Mouse (Mus musculus) neural tube, embryonic 13.5 days (tissue): Measurements from ENCODE around the gene Fus. TPM values are rescaled to one million over a fixed set of nuclear protein-coding genes. Genes with fewer than 3 reads are reported as not detected.

Source experiments
- polyA plus RNA-seq: library from polyadenylated mRNA; unstranded; fragments of >200 nt; fragmentation: Nextera tagmentation; extraction: Ambion mirVana; gene quantifications from 2 replicates; pipeline ENCODE4 v1.2.1, GENCODE M21; 2015

The Fus gene
- polyA plus RNA-seq, 1 experiment from 2014 or later, result 376 TPM

Other genes starting within 250 kb of the Fus start
- not detected in 2 replicates for gene Ctf2, start 235.3 kb upstream of the Fus start, polyA plus RNA-seq
- gene Fbxl19, start 222.9 kb upstream of the Fus start, polyA plus RNA-seq, result 8.0 and 8.8 TPM in 2 replicates
- gene Orai3, start 197.6 kb upstream of the Fus start, polyA plus RNA-seq, result 9.7 and 9.9 TPM in 2 replicates
- 19.0 and 20.9 TPM in 2 replicates for gene Setd1a, start 190.8 kb upstream of the Fus start, polyA plus RNA-seq
- not detected in 2 replicates for gene Gm49388, start 181.8 kb upstream of the Fus start, polyA plus RNA-seq
- 9.5 and 9.8 TPM in 2 replicates for gene Hsd3b7, start 166.9 kb upstream of the Fus start, polyA plus RNA-seq
- gene Stx4a, start 143.2 kb upstream of the Fus start, polyA plus RNA-seq, result 18.9 and 25.4 TPM in 2 replicates
- gene Stx1b, start 142.9 kb upstream of the Fus start, polyA plus RNA-seq, result 38.4 and 39.8 TPM in 2 replicates
- gene Zfp646, start 91.2 kb upstream of the Fus start, polyA plus RNA-seq, result 10.2 and 12.0 TPM in 2 replicates
- 32.5 and 35.1 TPM in 2 replicates for gene Zfp668, start 90.6 kb upstream of the Fus start, polyA plus RNA-seq
- gene Prss53, start 76.5 kb upstream of the Fus start, polyA plus RNA-seq, result 0.70 and 0.87 TPM in 2 replicates
- gene Gm21974, start 72.0 kb upstream of the Fus start, polyA plus RNA-seq, result not detected in 2 replicates
- 73.8 and 77.6 TPM in 2 replicates for gene Vkorc1, start 71.8 kb upstream of the Fus start, polyA plus RNA-seq
- gene Bckdk, start 63.4 kb upstream of the Fus start, polyA plus RNA-seq, result 55.3 and 64.4 TPM in 2 replicates
- 47.1 and 55.8 TPM in 2 replicates for gene Kat8, start 54.9 kb upstream of the Fus start, polyA plus RNA-seq
- gene Prss8, start 37.4 kb upstream of the Fus start, polyA plus RNA-seq, result 0.18 and 0.58 TPM in 2 replicates
- 13.7 and 14.8 TPM in 2 replicates for gene Prss36, start 20.7 kb upstream of the Fus start, polyA plus RNA-seq
- 7.0 and 7.4 TPM in 2 replicates for gene Pycard, start 26.4 kb downstream of the Fus start, polyA plus RNA-seq
- 0.33 TPM in 1 of 2 replicates, not detected in the other for gene Trim72, start 36.5 kb downstream of the Fus start, polyA plus RNA-seq
- gene Itgam, start 95.2 kb downstream of the Fus start, polyA plus RNA-seq, result 0.98 and 1.0 TPM in 2 replicates
- not detected in 2 replicates for gene Gm49368, start 95.2 kb downstream of the Fus start, polyA plus RNA-seq
- 0.11 TPM in 1 of 2 replicates, not detected in the other for gene Itgax, start 162.1 kb downstream of the Fus start, polyA plus RNA-seq
- not detected in 2 replicates for gene Itgad, start 186.9 kb downstream of the Fus start, polyA plus RNA-seq
- 2.1 and 3.8 TPM in 2 replicates for gene Cox6a2, start 238.9 kb downstream of the Fus start, polyA plus RNA-seq